Mouse (Mus musculus) neural tube, embryonic 11.5 days (tissue): ENCODE results near the gene Fndc3b. TPM values are rescaled to one million over a fixed set of nuclear protein-coding genes. Genes with fewer than 3 reads are reported as not detected.

Experiments
- ATAC-seq: fragments of 200-750 bp; cut with Nextera tagmentation; 2 replicates; pipeline ENCODE4 v1.8.0; 2017; ENCODE audit warnings: moderate number of reproducible peaks, mild to moderate bottlenecking, moderate TSS enrichment, moderate library complexity; ENCODE audit not compliant: insufficient read depth, low FRiP score, low TSS enrichment
- DNase-seq: peaks from one replicate; pipeline ENCODE4 v3.0.0-alpha.2; 2015; ENCODE audit warnings: low spot score
- H3K27ac ChIP-seq: fragments of 300-500 bp; sonication (generic); 2 replicates; pipeline ENCODE4 v1.5.1; 2014; ENCODE audit warnings: low read depth, mild to moderate bottlenecking, low read length
- H3K27me3 ChIP-seq: fragments of 300-500 bp; sonication (generic); 2 replicates; pipeline ENCODE4 v1.6.1; 2014; ENCODE audit warnings: mild to moderate bottlenecking, low read length, mixed read lengths; ENCODE audit not compliant: control insufficient read depth, insufficient read depth
- H3K36me3 ChIP-seq: fragments of 300-500 bp; sonication (generic); 2 replicates; pipeline ENCODE4 v1.6.1; 2014; ENCODE audit warnings: mild to moderate bottlenecking, low read length, moderate library complexity, mixed read lengths; ENCODE audit not compliant: control insufficient read depth, insufficient read depth
- H3K4me1 ChIP-seq: fragments of 300-500 bp; sonication (generic); 2 replicates; pipeline ENCODE4 v1.6.1; 2014; ENCODE audit warnings: low read length, mixed read lengths; ENCODE audit not compliant: control insufficient read depth, insufficient read depth
- H3K4me2 ChIP-seq: fragments of 300-500 bp; sonication (generic); 2 replicates; pipeline ENCODE4 v1.6.1; 2014; ENCODE audit warnings: low read depth, mild to moderate bottlenecking, moderate library complexity
- H3K4me3 ChIP-seq: fragments of 300-500 bp; sonication (generic); 2 replicates; pipeline ENCODE4 v1.5.1; 2014; ENCODE audit warnings: low read depth, low read length
- H3K9ac ChIP-seq: fragments of 300-500 bp; sonication (generic); 2 replicates; pipeline ENCODE4 v1.6.1; 2014; ENCODE audit warnings: mild to moderate bottlenecking, low read length
- H3K9me3 ChIP-seq: fragments of 300-500 bp; sonication (generic); 2 replicates; pipeline ENCODE4 v1.6.1; 2016; ENCODE audit warnings: low read length; ENCODE audit not compliant: control insufficient read depth
- WGBS: fragments of 180-500 bp; shearing (Covaris S2); extraction: QIAGEN DNeasy Blood & Tissue Kit; methylation state at CpG from one replicate; pipeline ENCODE4 v1.1.7; 2014; 5-methylcytosine and 5-hydroxymethylcytosine counted together
- polyA plus RNA-seq: library from polyadenylated mRNA; unstranded; fragments of >200 nt; fragmentation: Nextera tagmentation; extraction: Ambion mirVana; gene quantifications from 2 replicates; pipeline ENCODE4 v1.2.1, GENCODE M21; 2014

Fndc3b gene
- polyA plus RNA-seq, 1 experiment from 2014 or later, result 12.9 TPM

DNA sequence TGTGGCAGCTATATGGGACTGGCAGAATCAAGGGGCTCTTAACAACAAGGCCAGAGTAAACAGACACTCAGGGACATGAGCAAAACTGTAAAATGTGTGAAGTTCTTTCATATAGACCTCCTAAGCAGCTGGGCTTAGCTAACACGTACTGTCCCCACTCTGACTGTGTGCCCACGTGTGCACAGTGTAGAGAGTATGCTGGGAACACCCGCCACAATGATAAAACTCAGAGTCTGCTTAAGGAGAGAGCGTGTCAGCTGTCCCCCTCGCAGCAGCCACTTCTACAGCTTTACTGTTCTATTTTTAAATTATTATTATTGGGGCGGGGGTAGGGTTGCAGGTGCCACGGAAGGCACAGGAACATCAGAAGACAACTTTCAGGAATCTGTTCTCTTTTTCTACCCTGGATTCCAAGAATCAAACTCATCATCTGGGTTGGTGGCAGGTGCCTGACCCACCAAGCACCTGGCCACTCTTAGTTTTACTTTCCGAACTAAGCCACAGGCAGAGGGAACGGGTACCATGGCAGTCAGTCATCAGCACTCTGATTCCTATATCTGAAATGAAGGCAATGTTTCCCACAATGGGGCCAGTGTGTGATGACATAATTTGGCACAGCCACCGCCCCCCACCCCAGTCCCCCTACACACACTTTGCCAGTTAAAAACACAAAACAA is 133.6 kb downstream of the Fndc3b start:
- no peaks in the 10 kb centered on the region for H3K9me3 ChIP-seq
- DNase-seq (no peak), ATAC-seq (no peak)
- no peaks in the 10 kb centered on the region for H3K36me3 ChIP-seq
- 93% methylated on average over 10 of the region's 10 CpGs for WGBS
- H3K27me3 ChIP-seq, result no peaks in the 10 kb centered on the region
- H3K4me3 ChIP-seq, result no peak overlapping the region
- H3K4me2 ChIP-seq, result no peak overlapping the region
- peaks cover 14% of the 10 kb centered on the region for H3K4me1 ChIP-seq
- no peak overlapping the region for H3K27ac ChIP-seq
- H3K9ac ChIP-seq, result no peak overlapping the region

- H3K27me3 ChIP-seq, result no peaks in the 10 kb centered on the region
- ATAC-seq (no peak), DNase-seq (no peak)
- WGBS, result 79% methylated on average over 9 of the region's 9 CpGs
- no peaks in the 10 kb centered on the region for H3K36me3 ChIP-seq
- H3K4me3 ChIP-seq, result no peak overlapping the region
- no peak overlapping the region for H3K27ac ChIP-seq
- peaks cover 7% of the 10 kb centered on the region for H3K4me1 ChIP-seq
- H3K9ac ChIP-seq, result no peak overlapping the region
- H3K9me3 ChIP-seq, result no peaks in the 10 kb centered on the region
- no peak overlapping the region for H3K4me2 ChIP-seq
These were observed 136.9 kb downstream of the Fndc3b start for GRCm38 (mm10) chr3:27574241-27574640.

DNA sequence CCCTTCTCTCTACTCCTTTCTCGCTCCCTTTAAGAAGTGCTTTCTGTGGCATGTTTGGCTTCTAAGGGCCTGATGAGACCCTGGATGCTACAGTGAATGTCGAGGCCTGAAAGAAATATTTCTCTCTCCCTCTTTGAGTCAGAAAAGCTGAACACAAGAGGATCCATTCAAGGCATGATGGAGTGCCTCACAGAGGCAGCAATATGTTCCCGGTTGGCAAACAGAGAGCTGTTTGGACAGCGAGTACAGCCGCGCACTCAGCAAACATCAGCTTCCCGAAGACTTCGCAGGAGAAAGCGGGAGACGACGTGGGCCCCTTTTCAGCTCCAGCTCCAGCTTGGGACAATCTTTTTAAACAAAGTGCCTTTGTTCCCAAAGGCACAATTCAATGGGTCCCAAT is 137.6 kb downstream of the Fndc3b start:
- ATAC-seq (peak; percentile 71; the same call in 1 of the 2 replicates), DNase-seq (peak; percentile 46)
- Histone ChIP-seq H3K9ac (no peak overlapping the region), H3K9me3 (no peaks in the 10 kb centered on the region), H3K27ac (peak overlapping the region; percentile 39), H3K4me3 (no peak overlapping the region), H3K27me3 (no peaks in the 10 kb centered on the region), H3K4me2 (no peak overlapping the region), H3K36me3 (no peaks in the 10 kb centered on the region), H3K4me1 (peaks cover 6% of the 10 kb centered on the region; the same call in 1 of the 2 replicates)
- 17% methylated on average over 11 of the region's 11 CpGs for WGBS

DNA sequence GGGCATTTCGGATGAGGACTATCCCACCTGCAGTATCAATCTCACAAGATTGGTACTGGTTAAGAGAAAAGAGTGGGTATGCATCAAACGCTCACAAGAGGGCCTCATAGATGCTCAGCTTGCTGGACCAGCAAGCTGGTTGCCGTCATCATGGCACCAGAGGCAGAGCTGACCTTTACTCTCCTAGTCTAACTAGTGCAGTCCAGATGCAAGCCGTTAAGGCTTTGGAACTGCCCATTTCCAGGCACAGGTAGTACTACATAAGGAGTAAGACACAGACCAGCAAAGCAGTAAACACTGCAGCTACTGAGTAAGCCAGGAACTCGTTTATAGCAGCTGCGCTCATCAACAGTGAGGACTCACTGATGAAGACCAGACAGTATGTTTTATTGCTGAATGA is 138.8 kb downstream of the Fndc3b start:
- no peak for DNase-seq
- Histone ChIP-seq H3K4me2 (no peak overlapping the region), H3K27ac (no peak overlapping the region), H3K36me3 (no peaks in the 10 kb centered on the region), H3K27me3 (no peaks in the 10 kb centered on the region), H3K9ac (no peak overlapping the region), H3K4me1 (peaks cover 6% of the 10 kb centered on the region; the same call in 1 of the 2 replicates), H3K4me3 (no peak overlapping the region), H3K9me3 (no peaks in the 10 kb centered on the region)
- WGBS, result 47% methylated on average over 6 of the region's 6 CpGs
- no peak for ATAC-seq

- no peaks in the 10 kb centered on the region for H3K36me3 ChIP-seq
- no peak overlapping the region for H3K9ac ChIP-seq
- H3K4me1 ChIP-seq, result no peaks in the 10 kb centered on the region
- WGBS, result 96% methylated on average over 4 of the region's 4 CpGs
- H3K4me2 ChIP-seq, result no peak overlapping the region
- H3K9me3 ChIP-seq, result no peaks in the 10 kb centered on the region
- no peaks in the 10 kb centered on the region for H3K27me3 ChIP-seq
- no peak overlapping the region for H3K4me3 ChIP-seq
- H3K27ac ChIP-seq, result no peak overlapping the region
- ATAC-seq (no peak), DNase-seq (no peak)
These were observed 145.8 kb downstream of the Fndc3b start for GRCm38 (mm10) chr3:27565314-27565713.

- DNase-seq (no peak), ATAC-seq (no peak)
- Histone ChIP-seq H3K4me2 (no peak overlapping the region), H3K4me3 (no peak overlapping the region), H3K36me3 (no peaks in the 10 kb centered on the region), H3K27me3 (no peaks in the 10 kb centered on the region), H3K4me1 (no peaks in the 10 kb centered on the region), H3K27ac (no peak overlapping the region), H3K9me3 (no peaks in the 10 kb centered on the region), H3K9ac (no peak overlapping the region)
- 85% methylated on average over 5 of the region's 5 CpGs for WGBS
These were observed 148.0 kb downstream of the Fndc3b start for GRCm38 (mm10) chr3:27563047-27563624.

- Histone ChIP-seq H3K4me2 (no peak overlapping the region), H3K9ac (no peak overlapping the region), H3K9me3 (no peaks in the 10 kb centered on the region), H3K4me3 (no peak overlapping the region), H3K4me1 (no peaks in the 10 kb centered on the region), H3K27ac (no peak overlapping the region), H3K27me3 (no peaks in the 10 kb centered on the region), H3K36me3 (no peaks in the 10 kb centered on the region)
- ATAC-seq, result no peak
- DNase-seq, result no peak
- WGBS, result 82% methylated on average over 3 of the region's 3 CpGs
These were observed 148.6 kb downstream of the Fndc3b start for GRCm38 (mm10) chr3:27562476-27562875.

GRCm38 (mm10) chr3:27561921-27562320 is 149.2 kb downstream of the Fndc3b start:
- Histone ChIP-seq H3K9me3 (no peaks in the 10 kb centered on the region), H3K4me2 (no peak overlapping the region), H3K4me3 (no peak overlapping the region), H3K27me3 (no peaks in the 10 kb centered on the region), H3K4me1 (no peaks in the 10 kb centered on the region), H3K27ac (no peak overlapping the region), H3K36me3 (no peaks in the 10 kb centered on the region), H3K9ac (no peak overlapping the region)
- DNase-seq, result no peak
- ATAC-seq, result no peak
- WGBS, result 96% methylated on average over 2 of the region's 2 CpGs

GRCm38 (mm10) chr3:27559316-27559715 is 151.8 kb downstream of the Fndc3b start:
- ATAC-seq (no peak), DNase-seq (no peak)
- Histone ChIP-seq H3K27ac (no peak overlapping the region), H3K36me3 (no peaks in the 10 kb centered on the region), H3K4me3 (no peak overlapping the region), H3K4me2 (no peak overlapping the region), H3K9ac (no peak overlapping the region), H3K4me1 (no peaks in the 10 kb centered on the region), H3K27me3 (no peaks in the 10 kb centered on the region), H3K9me3 (no peaks in the 10 kb centered on the region)
- 88% methylated on average over 4 of the region's 4 CpGs for WGBS
